Mouse (Mus musculus): ENCODE results near the gene Katnb1. TPM values are rescaled to one million over a fixed set of nuclear protein-coding genes. Genes with fewer than 3 reads are reported as not detected.

The Katnb1 gene
- total RNA-seq, 2 experiments from 2014 or later, result 5.4 to 7.5 TPM

Other genes with a start within 250 kb of the Katnb1 start
- 100 to 1,000 TPM; 341 to 397 TPM for gene Coq9, start 242.9 kb upstream of the Katnb1 start, total RNA-seq (2021)
- gene Ciapin1, start 242.8 kb upstream of the Katnb1 start, total RNA-seq (2021), result 10 to 100 TPM; 32.0 to 33.5 TPM
- gene Polr2c, start 223.7 kb upstream of the Katnb1 start, total RNA-seq (2021), result 10 to 100 TPM; 37.3 to 39.4 TPM
- 1 to 10 TPM; 9.6 to 9.8 TPM for gene Dok4, start 204.9 kb upstream of the Katnb1 start, total RNA-seq (2021)
- 10 to 100 TPM in 1 of 2 experiments, 1 to 10 TPM in 1; 7.1 to 10.9 TPM for gene Ccdc102a, start 163.1 kb upstream of the Katnb1 start, total RNA-seq (2021)
- gene Adgrg5, start 157.5 kb upstream of the Katnb1 start, total RNA-seq (2021), result not detected
- gene Adgrg1, start 106.4 kb upstream of the Katnb1 start, total RNA-seq (2021), result 10 to 100 TPM; 21.4 to 38.2 TPM
- gene Adgrg3, start 63.5 kb upstream of the Katnb1 start, total RNA-seq (2021), result under 1 TPM; 0.33 TPM
- gene Drc7, start 26.1 kb upstream of the Katnb1 start, total RNA-seq (2021), result not detected
- 10 to 100 TPM; 11.2 to 11.5 TPM for gene Kifc3, start 121.6 kb downstream of the Katnb1 start, total RNA-seq (2021)
- gene Cngb1, start 225.4 kb downstream of the Katnb1 start, total RNA-seq (2021), result 1 to 10 TPM in 1 of 2 experiments, under 1 TPM in 1; 0.92 to 1.3 TPM
- gene Tepp, start 229.4 kb downstream of the Katnb1 start, total RNA-seq (2021), result not detected